Mouse (Mus musculus) E14TG2a.4 (cell line): ENCODE results near the gene Gm20696.

ENCODE experiments used
- CTCF ChIP-seq: conservative IDR thresholded peaks from 2 replicates; pipeline ENCODE4 v1.5.1; 2014; ENCODE audit warnings: low read length
- NANOG ChIP-seq: IDR thresholded peaks from 2 replicates; pipeline ENCODE4 v1.6.1; 2014; ENCODE audit warnings: borderline replicate concordance, low read length, mixed read lengths
- POU5F1 ChIP-seq: IDR thresholded peaks from 2 replicates; pipeline ENCODE4 v1.6.1; 2014; ENCODE audit warnings: low read length, borderline replicate concordance

- no peak for TF ChIP-seq CTCF
- no peak for TF ChIP-seq POU5F1
- no peak for TF ChIP-seq NANOG
Measured at GRCm38 (mm10) chr6:99522359-99523108, 144.1 kb downstream of the Gm20696 start, which contains the start of gene Foxp1.
